Mouse (Mus musculus): ENCODE data around the gene Wdfy3.

The Wdfy3 gene

DNA sequence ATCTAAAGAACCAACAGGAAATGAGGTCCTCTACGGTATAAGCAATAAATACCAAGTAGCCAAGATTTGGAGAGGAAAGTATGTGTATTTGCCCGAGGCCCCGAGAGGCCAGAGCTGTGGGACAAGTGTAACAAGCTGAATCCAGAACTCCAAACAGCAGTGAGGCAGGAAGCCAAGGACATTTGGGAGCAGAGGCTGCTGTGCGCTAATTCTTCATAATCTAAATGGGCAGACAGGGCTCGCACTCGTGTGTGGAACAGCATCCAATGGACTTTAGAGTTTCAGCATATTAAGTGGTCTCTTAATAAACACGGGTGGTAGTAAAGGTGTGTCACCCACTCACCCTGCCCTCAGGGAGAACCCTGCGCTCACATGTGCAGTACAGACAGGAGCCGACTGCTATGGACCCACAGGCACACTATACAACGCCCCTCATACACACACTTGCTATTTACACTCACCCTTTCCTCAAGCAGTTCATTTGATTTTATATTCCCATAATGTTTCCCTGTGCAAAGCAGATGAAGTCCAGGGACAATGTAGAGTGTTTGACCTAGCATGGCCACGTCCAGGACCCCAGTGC lies 15.1 kb downstream of the Wdfy3 start:
- DNase-seq: no peak

DNA sequence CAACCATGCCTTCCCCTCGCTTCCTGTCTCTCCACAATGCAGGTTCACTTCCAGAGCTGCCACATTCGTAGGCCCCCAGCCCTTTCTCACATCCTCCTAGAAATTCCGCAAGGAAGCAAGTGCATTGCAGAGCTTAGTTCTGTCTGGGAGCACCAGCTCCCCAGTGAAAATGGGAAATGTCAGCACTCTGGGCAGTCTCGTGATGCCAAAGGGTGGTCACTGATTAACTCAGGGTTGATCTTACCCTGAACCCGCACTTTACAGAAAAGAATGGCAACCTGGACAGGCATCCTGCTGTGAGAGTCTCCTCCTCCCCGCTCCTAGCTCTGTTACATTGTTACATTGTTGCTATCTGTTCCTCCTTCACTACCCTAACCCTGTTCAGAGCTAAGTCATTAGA lies 16.8 kb downstream of the Wdfy3 start:
- DNase-seq: no peak

- no peak for DNase-seq
Observed at GRCm38 (mm10) chr5:102052465-102052864, 17.3 kb downstream of the Wdfy3 start.

GRCm38 (mm10) chr5:102050677-102051076 lies 19.0 kb downstream of the Wdfy3 start:
- DNase-seq: no peak

- DNase-seq: no peak
Observed at GRCm38 (mm10) chr5:102048416-102048815, 21.3 kb downstream of the Wdfy3 start.

- no peak for DNase-seq
Observed at GRCm38 (mm10) chr5:102046617-102047116, 23.1 kb downstream of the Wdfy3 start.

GRCm38 (mm10) chr5:102045636-102046616 lies 23.8 kb downstream of the Wdfy3 start:
- peak; percentile 88 for DNase-seq

DNA sequence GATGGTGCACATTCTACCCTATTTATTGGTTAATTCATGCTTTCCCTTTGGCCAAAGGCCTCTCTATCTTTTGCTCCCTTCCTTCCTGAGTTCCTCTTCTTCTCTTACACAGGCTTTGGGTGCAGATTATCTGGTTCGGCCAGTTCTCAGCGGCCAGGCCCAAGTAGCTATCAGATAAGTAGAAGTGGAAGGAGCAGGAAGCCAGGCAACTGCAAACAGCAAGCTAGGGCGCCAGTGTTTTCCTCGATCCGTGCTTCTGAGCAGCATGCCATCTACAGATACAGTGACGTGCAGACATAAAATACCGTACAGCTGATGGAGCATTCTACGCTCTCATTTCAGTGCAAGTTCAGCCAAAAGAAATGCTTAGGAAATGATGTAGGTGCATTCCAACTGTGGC lies 24.5 kb downstream of the Wdfy3 start:
- DNase-seq: peak; percentile 85

DNA sequence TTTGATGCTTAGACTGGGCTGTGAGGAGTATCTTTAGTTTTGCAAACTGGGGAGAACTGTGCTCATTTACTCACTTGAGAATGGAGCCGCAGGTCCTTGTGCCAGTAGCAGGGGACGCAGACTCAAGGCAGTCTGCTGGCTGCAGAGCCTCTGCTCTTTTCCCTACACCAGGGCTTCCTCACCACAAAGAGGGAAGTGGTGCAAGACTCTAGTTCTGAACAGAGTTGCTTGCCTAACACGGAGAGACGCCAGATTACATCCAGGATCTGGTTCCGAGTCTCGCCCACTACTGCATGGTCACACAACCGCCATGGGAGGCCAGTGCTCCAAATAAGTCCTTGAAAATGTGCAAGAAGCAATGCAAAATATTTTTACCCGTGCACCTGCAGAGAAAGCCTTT lies 36.4 kb downstream of the Wdfy3 start:
- no peak for DNase-seq

GRCm38 (mm10) chr5:102032594-102033240 lies 37.0 kb downstream of the Wdfy3 start:
- DNase-seq: no peak

DNA sequence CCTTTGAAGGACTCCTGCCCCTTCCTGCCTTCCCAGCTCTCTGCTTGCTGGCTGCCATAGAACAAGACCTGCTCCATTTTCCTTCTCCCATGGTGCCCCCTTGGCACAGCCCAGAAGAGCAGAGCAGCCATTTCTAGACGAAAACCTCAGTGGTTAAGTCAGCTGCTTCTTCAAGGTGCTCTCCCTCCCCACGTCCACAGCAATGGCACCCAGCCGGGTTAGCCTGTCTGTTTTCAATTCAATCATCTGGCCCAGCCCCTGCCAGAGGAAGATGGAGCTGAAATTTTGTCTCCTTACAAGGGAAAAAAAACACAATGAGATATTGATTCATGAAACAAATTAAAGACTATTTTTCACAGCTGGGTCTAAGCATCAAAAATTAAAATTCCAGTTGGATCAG lies 37.5 kb downstream of the Wdfy3 start:
- no peak for DNase-seq

DNA sequence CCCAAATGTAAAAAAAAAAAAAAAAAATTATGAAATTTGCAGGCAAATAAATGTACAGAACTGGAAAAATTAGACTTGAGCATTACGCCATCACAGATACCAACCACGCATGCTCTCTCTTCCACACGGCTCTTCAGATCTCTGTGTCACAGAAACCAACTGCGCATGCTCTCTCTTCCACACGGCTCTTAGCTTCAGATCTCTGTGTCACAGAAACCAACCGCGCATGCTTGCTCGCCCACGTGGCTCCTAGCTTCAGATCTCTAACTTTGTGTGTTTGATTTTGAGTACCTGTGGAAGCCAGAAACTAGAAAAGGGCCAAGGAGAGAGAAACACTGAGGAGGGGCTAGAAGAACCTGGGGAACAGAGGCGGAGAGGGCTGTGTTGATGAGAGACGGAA lies 46.3 kb downstream of the Wdfy3 start:
- no peak for DNase-seq

GRCm38 (mm10) chr5:102022018-102022898 lies 47.5 kb downstream of the Wdfy3 start:
- no peak for DNase-seq

GRCm38 (mm10) chr5:102014235-102014634 lies 55.5 kb downstream of the Wdfy3 start:
- DNase-seq: no peak

DNA sequence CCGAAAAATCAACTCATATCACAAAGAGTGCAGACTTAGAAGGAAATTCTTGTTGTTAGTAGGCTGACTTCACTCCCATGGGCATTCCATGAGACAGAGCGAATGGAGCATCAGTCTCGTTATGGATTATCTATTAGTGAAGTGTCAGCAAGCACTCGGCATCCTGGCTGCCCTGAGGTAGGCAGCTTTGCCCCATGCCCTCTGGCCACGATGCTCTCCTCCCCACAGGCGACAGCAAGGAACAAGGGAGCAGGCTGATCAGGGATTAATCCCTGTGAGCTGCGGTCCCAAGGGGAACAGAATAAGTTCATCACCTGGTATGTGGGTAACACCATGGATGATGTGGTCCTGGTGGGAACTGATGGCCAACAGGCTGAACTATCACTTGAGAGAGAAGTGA lies 55.9 kb downstream of the Wdfy3 start:
- no peak for DNase-seq

DNA sequence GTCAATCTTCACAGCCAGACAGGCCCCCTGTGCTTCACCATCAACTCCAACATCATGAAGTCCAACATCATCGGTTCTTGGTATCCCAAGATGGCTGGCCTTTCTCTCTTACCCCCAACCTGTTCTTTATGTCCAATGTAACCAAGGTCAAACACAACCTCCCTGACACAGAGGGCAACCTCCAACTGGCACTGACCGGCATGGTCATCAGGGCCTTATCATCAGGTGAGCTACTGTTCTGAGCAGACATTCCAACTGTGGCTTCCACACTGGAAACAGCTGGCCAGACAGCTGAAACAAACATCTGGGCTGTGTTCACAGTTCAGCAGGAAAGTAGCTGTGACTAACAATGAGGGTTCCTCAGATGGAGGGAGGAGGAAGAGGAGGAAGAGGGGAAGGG lies 58.8 kb downstream of the Wdfy3 start:
- DNase-seq: no peak

DNA sequence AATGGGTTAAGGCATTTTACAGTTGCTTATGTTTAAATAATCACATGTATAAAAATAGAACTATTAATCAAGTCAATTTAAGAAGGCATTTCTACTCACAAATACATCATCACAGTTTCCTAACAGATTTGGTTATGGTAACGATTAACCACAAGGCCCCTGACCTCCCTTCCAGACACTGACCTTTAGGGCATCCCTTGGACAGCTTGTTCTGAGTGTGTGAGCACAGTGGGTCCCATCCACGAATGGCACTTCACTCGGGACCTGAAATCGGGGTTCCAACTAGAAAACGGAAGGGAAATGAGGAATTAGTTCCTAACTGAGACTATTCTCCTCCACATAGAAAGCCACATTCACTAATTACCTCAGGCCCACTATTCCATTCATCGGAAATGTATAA lies 60.1 kb downstream of the Wdfy3 start:
- DNase-seq: no peak

DNA sequence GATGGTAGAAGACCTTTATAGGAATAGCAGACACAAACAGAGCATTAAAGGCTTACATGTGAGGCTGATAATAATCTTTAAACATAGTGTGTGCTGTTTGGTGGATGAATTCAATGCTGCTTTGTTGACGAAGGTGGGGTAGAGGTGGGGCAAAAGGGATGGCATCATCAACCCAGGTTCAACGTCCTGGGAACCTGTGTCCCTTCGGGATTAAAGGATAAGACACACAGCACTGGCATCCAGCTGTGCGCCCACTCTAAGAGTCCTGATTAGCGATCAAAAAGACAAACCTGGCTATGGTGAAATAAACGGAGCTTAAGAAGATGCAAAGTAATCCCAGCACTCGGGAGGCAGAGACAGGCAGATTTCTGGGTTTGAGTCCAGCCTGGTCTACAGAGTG lies 61.0 kb downstream of the Wdfy3 start:
- no peak for DNase-seq

DNA sequence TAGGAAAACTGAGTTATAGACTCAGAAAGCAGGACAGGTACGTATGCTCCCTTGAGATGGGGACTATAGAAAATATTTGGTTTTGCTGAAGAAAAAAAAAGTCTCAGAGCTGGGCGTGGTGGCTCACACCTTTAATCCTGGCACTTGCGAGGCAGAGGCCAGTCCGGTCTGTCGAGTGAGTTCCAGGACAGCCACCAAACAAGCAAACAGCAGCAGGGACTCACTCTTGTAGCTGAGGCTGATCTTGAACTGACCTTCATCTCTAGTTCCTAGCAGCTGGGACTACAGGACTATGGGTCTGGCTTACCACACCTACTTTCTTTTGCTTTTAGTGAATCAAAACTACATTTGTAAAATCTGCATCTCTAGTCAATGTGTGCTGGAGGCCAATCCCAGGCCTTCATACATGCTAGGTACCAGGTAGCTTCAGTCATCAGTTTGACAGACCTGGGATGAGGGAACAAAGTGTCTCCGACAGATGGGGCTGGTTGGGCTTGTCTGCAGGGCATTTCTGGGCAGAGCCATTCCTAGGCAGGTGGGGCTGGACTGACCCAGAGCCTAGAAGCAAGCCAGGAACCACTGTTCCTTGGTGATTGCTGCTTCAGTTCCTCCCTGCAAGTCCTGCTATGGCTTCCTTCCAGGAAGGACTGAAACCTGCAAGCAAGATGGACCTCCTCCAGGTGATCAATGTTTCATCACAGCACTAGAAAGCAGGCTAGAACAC lies 63.3 kb downstream of the Wdfy3 start:
- no peak for DNase-seq

GRCm38 (mm10) chr5:102003371-102003770 lies 66.3 kb downstream of the Wdfy3 start:
- no peak for DNase-seq

DNA sequence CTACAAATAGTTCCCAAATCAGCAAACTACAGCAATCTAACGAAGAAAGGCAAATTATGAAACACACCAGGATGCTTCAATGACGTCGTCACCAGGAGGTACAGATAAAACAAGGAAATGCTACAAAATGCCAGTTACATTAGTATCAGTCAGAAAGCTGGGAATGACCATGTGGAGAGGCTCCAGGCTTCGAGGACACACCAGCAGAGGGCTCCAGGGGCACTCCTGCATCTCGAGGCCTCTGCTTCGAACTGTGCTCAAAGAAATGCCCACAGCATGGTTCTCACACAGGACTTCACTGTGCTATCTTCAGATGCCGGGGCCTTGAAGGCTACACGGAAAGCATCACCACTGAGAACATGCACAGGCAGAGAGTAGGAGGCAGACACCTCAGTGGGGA lies 68.7 kb downstream of the Wdfy3 start:
- DNase-seq: no peak

- DNase-seq: no peak
Observed at GRCm38 (mm10) chr5:101998971-101999370, 70.8 kb downstream of the Wdfy3 start.
